Mouse (Mus musculus) B cell, adult 2 months (primary cell): ENCODE measurements around the gene Lrrc58.

Experiments
- DNase-seq, 2 experiments: peaks; one replicate each; pipeline ENCODE4 v3.0.0; 2022

Gene Lrrc58

DNA sequence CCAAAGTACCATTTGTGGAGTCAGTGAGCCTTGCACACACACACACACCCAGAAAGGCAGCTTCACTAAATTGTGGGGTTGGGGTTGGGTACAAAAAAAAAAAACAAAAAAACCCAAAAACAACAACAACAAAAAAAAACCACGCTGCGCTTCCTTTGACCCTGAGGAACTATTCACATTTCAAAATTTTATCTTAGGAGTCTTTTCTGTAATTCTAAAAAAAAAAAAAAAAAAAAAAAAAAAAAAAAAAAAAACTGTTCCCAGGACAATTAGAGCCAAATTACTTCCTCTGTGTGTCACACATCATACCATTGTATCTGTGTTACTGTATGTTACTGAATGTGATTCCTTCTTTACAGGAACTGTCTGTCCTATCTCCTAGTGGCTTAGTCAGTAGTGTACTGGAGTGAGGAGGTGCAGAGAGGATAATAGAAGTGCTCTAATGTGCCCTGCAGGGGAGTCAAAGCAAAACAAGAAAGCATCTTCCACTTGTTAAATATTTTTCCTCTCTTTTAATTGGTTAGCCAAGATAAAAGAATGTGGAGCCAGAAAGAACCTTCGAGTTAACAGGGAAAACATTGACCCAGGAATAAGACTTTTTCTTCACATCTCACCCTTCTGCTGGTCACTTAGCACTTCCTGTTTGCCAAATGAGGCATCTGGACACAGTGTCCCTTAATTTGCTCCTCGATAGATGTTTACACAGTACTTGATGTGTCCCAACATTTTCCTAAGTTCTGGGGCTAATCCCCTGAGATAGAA is 1.5 kb downstream of the Lrrc58 start:
- no peak for DNase-seq

DNA sequence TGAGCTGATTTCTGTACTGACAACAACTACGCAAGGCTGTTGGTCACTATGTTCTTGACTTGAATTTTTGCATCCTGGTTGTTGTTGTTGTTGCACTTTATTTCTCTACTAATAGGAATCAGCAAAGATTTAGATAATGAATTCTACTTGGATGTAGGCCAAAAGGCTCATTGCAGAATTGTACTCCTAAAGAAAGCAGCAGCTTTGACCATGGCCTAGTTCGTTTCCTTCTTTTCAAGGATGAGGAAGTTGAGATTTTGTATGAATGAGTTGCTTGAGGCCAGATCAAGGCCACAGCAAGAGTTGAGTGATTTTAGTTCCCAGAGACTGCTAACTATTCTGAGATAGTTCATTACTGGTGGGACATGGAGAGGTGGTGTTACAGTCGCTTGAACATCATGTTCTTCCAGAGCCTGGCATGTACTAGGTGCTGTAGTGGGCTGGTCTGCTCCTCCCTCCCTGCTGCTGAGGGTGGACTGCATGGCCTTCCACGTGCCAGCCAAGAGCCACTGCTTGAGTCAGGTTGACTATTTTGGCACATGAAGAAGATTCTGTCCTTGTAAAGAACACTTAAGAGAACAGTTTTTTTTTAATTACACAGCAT is 3.0 kb downstream of the Lrrc58 start:
- DNase-seq: no peak

DNA sequence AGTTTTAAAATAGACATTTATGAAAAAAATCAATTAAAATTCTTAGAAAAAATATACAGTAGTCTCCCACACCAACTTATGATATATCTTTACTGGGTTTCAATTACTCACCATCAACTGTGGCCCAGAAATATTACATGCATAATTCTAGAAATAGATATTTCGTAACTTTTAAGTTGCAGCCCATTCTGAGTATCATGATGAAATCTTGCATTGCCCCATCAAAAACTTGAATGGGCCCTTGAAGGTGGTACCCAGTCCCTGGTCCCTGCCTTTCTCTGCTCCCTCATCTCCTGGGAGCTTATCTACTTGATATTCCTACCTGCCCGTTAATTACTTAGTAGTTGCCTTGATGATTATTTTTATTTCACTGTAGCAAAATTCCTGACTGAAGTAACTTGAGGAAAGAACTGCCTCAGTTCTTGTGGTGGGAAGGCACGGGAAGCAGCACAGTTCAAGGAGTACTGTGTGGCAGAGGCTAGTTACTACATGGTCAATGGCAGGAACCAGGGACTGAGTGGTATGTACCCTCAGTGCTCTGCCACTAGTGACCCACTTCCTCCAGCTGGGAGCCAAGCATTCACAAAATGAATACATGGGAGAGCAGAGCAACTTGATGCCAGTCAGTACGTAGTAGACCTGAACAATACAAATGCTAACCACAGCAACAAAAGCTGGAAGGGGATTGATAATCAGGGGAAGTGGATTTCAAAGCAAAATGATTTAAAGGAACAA is 6.5 kb downstream of the Lrrc58 start:
- no peak for DNase-seq

GRCm38 (mm10) chr16:37877406-37877805 is 9.2 kb downstream of the Lrrc58 start:
- no peak for DNase-seq

GRCm38 (mm10) chr16:37878951-37879505 is 10.8 kb downstream of the Lrrc58 start:
- DNase-seq: no peak

GRCm38 (mm10) chr16:37879750-37880419 is 11.7 kb downstream of the Lrrc58 start:
- DNase-seq: no peak

DNA sequence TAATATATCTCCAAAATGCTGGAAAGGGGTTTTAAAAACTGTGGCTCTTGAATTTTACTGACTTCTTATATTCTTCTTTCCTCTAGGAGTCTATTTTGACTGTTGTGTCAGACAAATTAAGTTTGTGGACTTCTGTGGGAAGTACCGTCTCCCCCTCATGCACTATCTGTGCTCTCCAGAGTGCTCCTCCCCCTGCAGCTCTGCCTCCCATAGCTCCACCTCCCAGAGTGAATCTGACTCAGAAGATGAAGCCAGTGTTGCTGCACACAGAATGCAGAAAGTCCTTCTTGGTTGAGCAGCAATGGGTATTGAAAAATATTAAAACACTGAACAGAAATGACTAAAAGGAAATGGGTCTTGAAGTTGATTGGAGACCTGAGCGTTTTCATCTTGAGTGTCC is 13.0 kb downstream of the Lrrc58 start:
- DNase-seq: no peak

GRCm38 (mm10) chr16:37888986-37889385 is 20.8 kb downstream of the Lrrc58 start:
- no peak for DNase-seq

DNA sequence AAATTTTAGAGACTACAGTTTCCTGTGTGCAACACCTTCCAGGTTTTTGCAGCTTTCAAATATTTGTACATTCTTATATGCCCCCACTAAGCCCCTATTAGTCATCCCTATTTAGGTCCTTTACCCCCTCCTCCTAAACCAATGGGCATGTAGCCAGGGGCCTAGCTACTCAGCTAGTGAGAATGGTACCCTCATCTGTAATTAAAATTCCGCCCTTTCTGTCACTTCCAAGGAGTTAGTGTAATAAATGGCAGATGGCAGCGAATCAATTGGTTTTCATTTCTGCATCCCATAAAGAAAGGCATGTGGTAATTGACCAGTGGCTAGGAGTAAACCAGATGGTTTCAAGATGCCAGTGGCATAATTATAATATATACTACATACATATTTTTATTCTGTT is 24.5 kb downstream of the Lrrc58 start:
- DNase-seq: no peak

GRCm38 (mm10) chr16:37893381-37893780 is 25.2 kb downstream of the Lrrc58 start:
- DNase-seq: no peak

DNA sequence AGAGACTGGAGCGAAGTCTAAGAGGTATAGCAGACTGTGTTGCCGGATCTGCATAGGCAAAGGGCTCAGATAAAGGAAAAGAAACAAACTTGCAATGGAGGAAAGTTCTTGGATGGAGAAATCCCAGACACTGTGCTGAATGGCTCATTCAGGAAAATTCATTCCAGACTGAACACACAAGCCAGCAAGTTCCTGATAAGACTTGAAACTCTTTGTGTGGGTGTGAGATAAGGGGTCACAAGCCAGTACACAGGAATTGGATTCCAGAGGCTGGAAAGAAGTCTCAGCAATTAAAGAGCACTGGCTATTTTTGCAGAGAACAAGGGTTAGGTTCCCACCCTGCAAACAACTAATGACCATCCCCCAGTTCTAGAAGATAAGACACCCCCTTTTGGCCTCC is 25.8 kb downstream of the Lrrc58 start:
- no peak for DNase-seq

DNA sequence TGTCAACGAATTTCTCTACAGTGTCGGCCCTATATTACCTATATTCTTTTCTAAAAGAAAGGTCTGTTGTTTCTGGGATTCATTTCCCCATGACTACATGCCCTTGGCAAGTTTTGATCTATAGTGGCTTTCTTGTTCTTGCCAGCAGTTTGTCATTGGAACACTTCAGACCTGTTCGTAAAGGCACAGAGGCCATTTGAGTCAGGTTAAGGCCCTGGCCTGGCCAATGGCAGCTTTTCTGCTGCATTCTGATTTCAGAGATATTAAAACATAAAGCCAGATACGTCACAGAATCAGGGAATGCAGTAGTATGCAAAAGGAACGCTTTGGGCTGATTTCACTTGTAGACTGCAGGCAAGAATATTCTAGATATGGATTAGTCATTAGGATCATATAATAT is 30.6 kb downstream of the Lrrc58 start:
- no peak for DNase-seq

DNA sequence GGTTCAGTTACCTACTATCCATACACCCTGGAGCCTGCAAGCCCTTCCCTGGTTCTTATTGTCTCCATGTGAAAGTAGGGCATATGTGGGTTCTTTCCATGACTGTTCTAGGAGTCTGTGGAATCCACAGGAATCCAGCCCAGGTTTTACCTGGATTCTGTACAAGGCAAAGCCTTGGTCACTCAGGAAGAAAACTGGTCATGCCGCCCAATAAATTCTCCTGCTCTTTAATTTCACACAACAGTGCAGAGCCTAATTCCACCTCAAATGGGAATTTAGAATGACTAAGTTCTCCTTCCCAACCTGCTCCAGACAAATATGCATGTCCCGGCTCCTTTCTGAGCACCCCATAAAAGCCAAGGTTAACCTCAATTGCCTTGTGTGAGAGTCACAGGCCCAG is 31.2 kb downstream of the Lrrc58 start:
- no peak for DNase-seq

DNA sequence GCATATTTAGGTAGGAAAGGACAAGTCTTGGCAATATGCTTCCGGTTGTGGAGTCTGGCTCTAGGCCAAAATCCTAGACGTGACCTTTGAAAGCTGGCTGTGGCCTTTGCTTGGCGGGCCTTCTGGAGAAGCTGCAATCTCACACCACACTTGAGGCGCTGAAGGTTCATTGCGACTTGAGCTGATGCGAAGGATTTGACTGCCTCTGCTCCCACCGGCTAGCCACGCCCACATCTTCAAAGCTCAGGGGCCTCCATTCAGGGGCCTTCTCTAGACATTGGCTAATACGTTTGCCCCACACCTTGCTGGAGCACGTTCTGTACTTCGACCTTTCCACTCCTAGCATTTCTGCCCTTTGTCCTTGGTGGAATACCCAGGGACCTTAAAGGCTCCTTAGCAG is 33.1 kb downstream of the Lrrc58 start:
- DNase-seq: no peak

DNA sequence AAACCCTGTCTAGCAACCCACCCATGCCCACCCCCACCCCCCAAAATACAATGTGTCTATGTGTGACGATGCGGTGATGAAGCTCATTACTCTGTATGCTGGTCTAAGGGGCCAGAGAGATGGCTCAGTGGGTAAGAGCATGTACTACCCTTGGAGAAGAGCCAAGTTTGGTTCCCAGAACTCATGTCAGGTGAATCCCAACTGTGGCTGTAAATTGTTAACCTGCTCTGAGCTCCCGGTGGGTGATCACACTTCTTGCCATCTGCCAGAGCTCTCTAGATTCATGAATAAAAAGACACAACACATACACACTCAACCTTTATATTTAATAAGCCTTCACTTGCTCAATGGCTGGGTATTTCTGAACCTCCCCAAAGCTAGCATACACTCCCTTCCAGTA is 38.3 kb downstream of the Lrrc58 start:
- no peak for DNase-seq

GRCm38 (mm10) chr16:37911086-37911485 is 42.9 kb downstream of the Lrrc58 start:
- no peak for DNase-seq

- peak; percentile 15 to 25 for DNase-seq
These were observed 48.1 kb downstream of the Lrrc58 start, which contains the start of gene Gpr156 for GRCm38 (mm10) chr16:37916138-37916817. Gene Gpr156 (plus strand): TSS chr16:37916496.

DNA sequence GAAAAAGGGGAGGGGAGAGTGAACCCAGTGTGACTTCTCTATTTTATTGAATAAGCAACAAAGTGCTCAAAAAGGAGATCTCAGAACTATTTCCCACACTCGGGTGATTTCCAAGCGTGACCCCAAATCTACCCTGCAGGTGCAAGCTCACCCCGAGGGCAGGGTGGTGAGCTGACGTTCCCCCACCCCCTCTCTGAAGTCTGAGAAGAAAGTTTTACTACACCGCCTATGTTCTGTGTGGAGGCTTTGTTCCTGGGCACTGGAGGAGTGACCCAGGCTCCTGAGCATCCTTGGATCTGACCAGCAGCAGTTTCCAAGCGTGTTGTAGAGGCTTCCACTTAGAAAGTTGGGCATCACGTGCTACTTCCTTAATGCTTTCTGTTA is 48.6 kb downstream of the Lrrc58 start:
- peak; percentile 45 to 53 for DNase-seq

DNA sequence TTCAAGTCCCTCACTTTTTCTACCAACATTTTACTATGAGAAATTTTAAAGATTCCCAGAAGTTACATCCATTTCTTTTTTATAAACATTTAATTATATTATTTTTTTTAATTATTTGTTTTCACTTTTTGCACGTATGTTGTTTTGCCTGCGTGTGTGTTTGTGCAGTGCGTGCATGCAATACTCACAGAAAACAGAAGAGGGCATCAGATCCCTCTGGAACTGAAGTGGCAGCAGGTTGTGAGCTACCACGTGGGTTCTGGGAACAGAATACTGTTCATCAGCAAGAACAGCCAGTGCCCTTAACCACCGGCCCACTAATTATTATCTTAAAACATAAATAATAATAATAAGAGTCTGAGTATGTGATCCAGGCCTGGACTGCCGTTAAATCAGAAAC is 50.8 kb downstream of the Lrrc58 start:
- DNase-seq: no peak

DNA sequence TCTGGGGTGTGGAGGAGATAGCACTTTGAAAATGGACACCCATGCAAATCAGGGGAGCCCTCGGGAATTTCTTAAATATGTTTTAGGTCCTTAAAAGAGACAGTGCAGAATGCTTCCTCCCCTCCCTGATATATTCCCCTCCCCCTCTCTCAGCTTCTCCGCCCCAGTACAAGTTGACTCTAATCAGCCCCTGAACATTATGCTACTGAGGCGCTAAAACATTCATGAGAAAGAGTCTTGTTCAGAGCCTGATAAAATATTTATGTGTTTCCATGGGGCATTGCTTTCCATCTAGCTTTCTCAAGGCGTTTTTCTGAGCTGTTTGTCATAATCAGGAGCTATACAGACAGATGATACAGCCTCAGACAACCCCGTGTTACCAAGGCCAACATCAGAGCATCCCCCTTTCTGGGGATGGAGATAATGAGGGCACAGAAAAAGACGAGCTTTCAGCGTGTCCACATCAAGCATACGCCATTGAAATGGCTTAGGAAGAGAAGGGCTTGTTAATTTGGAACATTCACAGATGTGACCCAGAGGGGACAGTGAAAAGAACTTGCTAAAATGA is 52.7 kb downstream of the Lrrc58 start:
- no peak for DNase-seq

GRCm38 (mm10) chr16:37926087-37926486 is 57.9 kb downstream of the Lrrc58 start:
- DNase-seq: no peak

DNA sequence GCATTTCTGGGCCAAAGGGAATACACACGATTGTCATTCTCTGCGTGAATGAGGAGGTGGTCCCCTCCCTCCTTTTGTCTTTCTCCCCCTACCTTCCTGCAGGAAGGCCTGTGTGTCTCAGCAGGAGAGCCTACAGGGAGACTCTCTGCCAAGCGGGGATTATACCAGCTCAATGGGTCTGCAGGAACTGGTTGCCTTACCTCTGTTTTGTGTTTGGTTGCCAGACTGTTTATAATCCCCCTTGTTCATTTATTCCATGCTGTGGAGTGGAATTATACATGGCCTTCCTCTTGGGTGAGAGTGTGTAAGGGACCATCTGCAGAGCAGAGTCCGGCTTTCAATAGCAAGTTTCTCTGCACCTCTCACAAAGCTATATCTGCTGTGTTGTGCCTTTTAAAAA is 58.9 kb downstream of the Lrrc58 start:
- DNase-seq: no peak
